Mouse (Mus musculus) kidney, postnatal 10 days (tissue): ENCODE results near the gene Cnr1.

Source experiments
- DNase-seq: peaks from one replicate; pipeline ENCODE4 v3.0.0; 2021; ENCODE audit warnings: mixed read lengths

Gene Cnr1

GRCm38 (mm10) chr4:33943936-33944335 lies 19.5 kb downstream of the Cnr1 start:
- no peak for DNase-seq

- DNase-seq = no peak
Observed at GRCm38 (mm10) chr4:33945742-33946141, 21.3 kb downstream of the Cnr1 start.

- no peak for DNase-seq
Observed at GRCm38 (mm10) chr4:33947584-33947983, 23.2 kb downstream of the Cnr1 start.

GRCm38 (mm10) chr4:33957398-33957797 lies 33.0 kb downstream of the Cnr1 start:
- DNase-seq = no peak

GRCm38 (mm10) chr4:33958515-33958914 lies 34.1 kb downstream of the Cnr1 start:
- no peak for DNase-seq

GRCm38 (mm10) chr4:33959841-33960240 lies 35.4 kb downstream of the Cnr1 start:
- DNase-seq = no peak

GRCm38 (mm10) chr4:33970726-33971125 lies 46.3 kb downstream of the Cnr1 start:
- no peak for DNase-seq

- no peak for DNase-seq
Observed at GRCm38 (mm10) chr4:33988466-33989089, 64.2 kb downstream of the Cnr1 start.

- DNase-seq = no peak
Observed at GRCm38 (mm10) chr4:33992687-33993086, 68.3 kb downstream of the Cnr1 start.

- DNase-seq = no peak
Observed at GRCm38 (mm10) chr4:33996382-33996781, 72.0 kb downstream of the Cnr1 start.
